Mouse (Mus musculus) testis, postnatal 14 days (tissue): ENCODE results near the gene Pde4d.
A peak's percentile ranks its signal among the peaks of the same experiment; 100 is the strongest.

Experiments
- DNase-seq: peaks from one replicate; pipeline ENCODE4 v3.0.0; 2021; ENCODE audit warnings: low spot score

The Pde4d gene

DNA sequence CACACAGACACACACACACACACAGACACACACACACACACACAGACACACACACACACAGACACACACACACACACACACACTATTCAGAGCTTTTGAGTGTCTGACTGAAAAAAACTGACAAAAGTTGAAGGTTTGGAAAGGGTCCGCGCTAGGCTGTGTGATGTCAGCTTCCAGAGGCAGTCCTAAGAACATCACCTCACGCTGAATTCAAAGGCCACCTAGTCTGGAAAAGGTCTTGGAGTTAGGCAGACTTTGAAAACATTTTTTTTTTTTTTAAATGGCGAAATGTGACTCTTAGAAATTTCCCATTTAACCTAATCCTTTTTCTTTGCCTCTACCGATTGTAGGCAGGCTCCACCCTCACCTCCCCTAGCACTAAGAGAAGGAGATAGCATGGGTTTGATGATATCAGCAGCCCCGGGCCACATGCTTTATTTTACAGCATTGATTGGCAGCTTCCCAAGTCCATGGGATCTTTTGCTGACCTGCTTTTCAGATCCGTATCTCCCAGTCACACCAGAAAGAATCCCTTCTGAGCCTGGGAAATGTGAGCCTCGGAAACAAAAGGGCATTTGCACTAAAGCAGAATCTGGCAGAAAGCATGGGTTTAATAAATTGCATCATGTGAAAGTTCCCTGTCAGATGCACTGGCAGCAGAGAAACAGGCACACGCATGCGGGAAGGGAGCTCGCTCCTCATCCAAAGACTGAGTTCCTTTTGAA, 1373.7 kb downstream of the Pde4d start:
- DNase-seq: peak; percentile 5

DNA sequence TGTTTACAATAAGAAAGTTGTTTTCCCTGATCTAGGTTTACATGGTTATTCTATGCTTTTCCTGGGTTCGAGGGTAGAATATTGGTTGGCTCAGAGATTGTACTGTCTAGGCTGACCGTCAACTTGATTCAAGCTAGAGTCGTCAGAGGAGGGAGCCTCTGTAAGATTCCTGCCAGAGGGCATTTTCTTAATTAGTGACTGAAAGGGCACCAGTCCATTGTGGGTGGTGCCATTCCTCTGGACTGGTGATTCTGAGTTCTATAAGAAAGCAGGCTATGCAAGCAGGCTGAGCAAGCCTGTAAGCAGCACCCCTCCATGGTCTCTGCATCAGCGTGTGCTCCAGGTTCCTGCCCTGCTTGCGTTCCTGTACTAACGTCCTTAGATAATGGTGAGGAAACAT, 1376.1 kb downstream of the Pde4d start:
- DNase-seq: no peak

DNA sequence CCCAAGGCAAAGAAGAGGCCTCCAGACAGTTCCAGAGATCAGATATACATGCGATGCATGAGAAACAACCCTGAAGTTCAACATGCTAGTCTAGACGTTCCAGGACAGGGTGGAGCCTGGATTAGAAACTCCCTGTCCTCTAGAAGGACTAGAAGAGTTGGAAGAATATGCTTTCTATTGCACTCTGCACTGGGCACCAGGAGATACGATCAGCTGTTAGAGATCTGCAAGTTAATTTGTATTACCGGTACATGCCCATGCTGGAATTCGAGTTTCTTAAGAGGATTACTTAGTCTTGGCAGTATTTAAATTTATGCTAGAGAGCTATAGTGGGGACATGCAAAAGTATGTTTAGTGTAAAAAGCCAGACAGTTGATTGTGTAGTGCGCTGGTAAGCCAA, 1377.6 kb downstream of the Pde4d start:
- DNase-seq: no peak

DNA sequence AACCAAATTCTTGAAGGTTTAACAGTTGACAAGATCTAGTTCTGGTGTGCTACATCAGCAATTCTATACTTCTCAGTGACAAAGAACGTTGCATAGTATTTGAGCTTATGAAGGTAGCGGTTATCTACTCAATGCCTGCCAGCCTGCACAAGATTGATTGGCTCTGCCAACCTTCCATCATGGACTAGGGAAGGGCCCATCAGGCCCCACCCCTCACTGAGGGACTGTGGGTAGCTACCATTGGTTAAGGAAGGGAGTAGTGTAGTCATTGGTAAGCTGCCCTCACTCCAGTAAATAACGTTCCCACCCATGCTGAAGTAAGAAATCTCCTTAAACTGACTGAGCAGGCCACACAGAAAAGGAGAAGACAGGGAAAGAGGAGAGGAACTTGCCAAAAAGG, 1378.2 kb downstream of the Pde4d start:
- peak; percentile 72 for DNase-seq

DNA sequence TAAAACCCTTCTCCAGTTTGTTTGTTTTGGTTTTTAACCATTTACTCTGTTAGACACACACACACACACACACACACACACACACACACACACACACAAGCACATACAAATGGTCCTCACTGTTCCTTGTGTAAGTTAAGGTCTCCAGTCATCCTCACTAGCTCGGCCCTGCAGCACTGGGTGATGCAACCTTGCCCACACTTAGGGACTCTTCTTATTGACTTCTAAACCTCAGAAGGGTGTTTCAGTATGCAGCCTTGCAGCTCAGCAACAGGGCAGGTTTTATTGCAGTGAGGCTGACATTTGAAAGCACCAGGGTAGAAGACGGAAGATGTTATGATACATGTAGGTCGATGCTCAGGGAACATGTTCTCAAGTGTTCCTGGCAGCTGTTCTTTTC, 1379.7 kb downstream of the Pde4d start:
- DNase-seq: no peak

DNA sequence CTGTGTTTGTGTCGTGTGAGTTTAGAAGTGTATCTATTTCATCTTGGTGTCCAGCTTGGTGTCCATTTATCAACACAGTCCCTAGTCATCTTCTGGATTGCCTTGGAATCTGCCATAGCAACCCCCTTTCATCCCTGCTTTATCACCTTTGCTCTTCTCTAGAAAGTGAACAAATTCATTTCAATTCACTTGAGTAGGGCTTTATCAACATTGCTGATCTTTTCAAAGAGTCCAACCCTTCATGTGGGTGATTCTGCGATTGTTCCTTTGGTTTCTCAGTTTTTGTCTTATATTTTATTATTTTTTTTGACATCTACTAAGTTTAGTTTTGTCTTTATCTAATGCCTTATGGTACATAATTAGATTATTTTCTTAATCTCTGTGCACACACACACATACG, 1385.2 kb downstream of the Pde4d start:
- no peak for DNase-seq

DNA sequence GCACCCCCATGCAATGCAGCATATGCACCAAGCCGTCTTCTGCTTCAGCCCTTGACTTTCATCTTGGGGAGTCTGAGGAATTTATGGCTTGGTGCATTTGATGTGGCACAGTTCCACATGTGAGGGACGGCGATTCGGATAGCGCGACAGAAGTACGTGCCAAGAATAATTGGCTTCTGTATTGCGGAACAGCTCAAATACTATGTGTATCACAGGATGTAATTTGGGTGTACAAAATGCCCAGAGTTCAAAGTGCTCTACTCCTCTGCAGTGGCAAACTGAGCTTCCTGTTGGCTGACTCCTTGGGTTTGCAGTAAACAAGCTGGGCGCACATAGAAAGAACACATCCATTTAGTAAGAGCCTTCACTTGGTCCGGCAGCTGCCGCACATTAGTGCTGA, 1387.7 kb downstream of the Pde4d start:
- no peak for DNase-seq

DNA sequence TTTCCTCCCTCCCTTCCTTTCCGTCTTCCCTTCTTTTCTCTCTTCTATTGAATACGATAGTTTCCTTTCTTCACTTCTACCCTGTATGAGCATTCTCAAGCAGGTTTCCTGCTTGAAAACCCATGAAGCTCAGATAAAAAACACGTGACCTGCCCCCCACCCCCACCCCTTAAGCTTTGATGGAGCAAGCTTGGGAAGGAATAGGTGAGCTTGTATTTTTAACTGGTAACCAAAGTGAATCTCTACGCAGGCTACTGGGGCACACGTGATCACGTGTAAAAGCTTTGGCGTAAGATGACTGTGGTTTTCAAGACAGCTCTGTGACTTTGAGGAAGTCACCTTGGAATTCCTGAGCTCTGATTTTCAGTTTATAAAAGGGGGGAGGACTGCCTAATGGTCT, 1388.2 kb downstream of the Pde4d start:
- DNase-seq: no peak

DNA sequence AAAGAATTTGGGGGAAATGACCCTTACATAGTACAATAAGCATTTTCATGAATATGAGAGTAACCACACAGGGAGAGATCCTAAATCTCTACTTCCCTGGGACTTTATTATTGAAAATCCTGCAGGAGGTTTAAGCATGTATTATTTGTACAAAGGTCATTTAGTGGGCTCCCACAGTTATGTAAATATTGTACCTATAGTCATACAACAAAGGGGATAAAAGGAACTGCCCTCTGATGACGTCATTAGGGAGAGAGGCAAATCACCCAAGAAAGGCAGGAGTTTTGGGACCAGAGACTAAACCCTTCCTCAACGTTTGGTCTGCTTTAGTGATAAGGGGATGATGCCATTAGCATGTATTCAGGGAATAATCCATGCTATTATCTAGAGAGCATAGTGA, 1390.5 kb downstream of the Pde4d start:
- DNase-seq: no peak

DNA sequence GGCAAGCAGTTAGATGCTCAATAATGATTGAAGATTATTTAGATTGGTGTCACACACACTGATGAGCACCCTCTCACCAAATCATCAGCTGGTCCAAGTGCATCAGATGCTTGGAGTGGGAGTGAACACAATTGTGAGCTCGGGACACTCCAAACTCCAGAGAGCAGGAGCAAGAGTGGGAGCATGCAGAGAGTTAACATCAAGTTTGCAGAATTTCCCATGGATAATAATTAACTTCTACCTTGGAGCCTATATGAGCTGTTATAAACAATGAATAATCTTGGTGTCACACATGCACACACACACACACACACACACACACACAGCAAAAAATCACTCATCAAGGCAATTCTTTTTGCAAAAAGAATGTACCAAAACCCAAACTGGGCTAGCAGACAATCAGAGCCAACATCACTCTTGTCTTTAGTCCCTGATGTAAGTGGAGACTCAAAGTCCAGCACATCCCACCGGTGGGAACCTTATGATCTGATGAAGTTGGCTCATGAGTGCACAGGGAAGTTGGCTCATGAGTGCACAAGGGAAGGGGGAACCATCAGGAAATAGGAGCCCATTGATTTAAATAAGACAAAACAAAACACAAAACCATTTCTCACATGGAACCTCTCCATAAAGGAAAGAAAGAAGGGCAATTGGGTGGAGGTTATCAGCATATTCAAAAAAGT, 1391.5 kb downstream of the Pde4d start:
- no peak for DNase-seq

DNA sequence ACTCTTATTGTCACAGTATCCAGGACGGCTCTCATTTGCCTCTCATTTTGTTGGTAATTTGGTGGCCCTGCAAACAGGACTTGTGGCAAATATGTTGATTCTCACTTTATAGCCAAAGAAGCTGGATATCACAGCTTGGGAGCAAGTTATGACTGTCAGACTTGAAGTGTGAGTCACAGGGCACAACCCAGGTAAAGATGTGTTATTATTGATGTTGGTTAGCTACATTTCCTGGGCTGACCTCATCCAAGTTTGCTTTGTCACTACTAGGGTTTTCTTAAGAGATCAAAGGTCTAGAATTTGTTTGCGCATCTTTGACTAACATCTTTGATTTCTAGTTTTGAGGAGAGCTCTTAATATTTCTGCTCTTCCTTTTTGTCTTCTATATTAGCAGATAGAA, 1393.2 kb downstream of the Pde4d start:
- DNase-seq: no peak

DNA sequence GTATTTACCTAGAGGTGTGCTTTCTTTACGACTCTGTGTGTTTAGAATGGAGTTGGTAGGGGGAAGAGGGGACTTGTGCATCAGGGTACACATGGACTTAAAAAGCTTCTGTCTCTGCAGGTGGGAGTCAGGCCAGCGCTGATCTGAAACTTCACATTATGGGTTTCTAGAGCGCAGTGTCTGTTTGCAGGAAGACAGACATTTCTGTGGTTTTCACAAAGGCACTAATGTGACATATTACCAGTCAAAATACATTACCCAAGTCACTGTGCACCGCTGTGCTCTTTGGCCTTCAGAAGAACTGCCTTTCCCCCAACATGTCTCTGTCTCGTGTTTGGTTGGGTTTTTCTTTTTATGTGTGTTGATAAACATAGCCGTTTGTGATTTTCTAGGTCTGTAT, 1395.1 kb downstream of the Pde4d start:
- no peak for DNase-seq

DNA sequence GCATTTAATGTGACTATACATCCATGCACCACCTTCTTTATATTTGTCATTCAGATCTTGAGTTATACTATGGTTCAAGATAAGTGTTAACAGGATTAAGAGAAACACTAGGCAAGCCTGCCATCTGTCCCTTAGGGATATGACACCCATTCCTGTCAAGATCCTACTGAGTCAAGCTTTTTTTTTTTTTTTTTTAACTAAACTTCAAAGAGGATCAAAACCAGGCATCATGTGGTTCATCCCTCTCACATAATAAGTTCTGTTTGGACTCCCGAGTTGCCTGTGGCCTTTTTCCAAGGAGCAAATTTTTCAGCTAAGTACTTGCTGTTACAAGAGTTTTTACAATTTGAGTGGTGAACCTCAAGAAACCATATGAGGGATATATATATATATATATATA, 1414.1 kb downstream of the Pde4d start:
- DNase-seq: no peak

DNA sequence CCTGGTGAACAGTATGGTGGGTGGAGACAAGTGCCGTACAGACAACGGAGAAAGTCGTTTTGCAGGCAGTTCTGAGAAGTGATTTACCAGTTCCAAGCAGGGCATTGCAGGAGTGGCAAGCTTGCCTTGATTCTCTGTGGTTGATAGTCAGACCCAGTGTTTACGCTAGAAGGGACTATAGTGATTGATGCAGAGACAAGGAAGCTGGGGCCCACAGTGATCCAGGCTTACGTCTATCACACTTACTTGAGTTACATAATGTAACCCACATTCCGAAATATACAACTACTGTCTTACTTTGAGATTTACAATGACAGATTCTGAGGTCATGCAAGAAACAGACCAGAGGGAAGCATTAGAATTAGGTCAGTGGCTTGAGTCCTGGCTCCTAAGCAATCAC, 1414.6 kb downstream of the Pde4d start:
- DNase-seq: no peak

DNA sequence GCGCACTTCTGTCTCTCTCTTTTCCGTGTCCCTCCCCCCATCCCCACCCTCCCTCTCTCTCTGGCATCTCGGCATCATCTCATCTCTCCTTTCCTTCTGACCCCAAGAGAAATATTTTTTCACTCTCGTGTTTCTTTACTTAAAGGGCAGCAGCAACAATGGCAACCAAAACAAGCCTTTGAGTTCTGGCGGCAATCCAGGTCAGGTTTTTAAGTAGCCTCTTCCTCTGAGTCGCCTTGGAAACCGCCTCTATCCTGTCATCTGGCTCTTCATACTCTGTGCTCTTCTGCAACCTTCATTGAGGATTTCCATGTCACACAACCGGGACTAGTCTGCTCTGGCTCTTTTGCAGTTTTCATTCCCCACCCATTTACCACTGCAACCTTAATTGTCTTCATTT, 1430.6 kb downstream of the Pde4d start:
- no peak for DNase-seq

DNA sequence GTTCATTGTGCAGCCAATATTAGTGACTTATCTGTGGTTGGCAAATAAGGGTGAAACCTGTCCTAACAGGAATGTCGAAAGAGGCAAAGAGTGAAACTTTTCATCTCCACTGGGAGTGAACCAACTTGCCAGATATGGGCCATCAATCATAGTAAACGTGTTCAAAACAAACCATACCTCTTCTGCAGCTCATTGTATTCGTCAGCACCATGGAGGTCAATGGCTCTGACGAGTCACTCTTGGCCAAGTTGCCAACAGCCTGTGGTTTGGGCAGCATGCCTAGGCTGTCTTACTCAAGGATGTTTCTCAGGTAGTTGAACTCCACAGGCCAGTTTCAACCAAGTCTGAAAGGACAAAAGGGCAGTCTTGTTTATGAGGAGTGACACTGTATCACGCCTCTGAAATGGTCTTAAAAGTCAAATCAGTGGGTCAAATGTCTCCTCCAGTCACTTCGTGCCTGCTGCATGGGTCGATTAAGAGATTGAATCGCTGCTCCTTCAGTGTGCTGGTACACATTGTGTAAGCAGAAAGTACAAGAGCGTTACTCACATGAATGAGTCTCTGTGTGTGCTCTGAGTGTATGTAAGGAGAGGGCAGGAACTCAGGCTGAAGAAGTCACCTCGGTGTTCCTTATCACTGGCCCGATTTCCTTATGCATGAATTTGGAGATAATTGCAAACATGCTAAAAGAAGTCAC, 1431.6 kb downstream of the Pde4d start:
- no peak for DNase-seq

DNA sequence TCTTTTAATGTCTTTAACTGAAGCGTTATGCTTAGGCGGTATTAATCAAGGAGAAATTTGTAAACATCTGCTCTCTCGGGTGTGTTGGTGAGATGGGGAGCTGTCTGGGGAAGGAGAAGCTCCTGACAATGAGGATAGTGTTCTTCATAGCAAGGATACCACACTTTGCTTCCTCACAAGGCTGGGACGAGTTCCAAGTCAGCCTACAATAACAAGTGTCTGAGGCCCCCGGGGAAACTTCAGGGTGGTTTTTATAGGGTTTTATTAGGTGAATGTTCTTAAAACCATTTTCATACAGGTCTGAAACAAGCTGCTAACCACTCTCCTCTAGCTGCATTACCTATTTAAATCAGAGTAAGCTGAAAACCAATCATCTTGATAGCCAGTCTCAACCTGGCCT, 1433.9 kb downstream of the Pde4d start:
- no peak for DNase-seq

DNA sequence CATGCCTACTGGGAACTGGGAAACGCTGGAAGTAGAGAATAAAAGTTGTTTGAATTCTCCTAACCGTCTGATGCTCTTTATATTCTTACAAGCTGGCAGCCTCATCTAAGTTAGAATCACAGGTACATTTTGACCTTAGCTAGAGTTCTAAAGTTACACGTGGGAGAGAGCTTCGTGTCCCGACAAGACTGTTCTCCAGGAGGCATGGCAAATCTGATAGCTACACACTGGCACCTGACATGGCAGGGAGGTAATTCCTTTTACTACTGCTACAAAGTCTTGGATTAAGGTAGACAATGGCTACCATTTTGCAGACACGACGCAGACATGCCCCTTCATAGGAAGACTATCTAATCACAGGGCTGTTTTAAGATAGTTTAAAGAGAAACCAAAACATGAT, 1435.1 kb downstream of the Pde4d start:
- no peak for DNase-seq

DNA sequence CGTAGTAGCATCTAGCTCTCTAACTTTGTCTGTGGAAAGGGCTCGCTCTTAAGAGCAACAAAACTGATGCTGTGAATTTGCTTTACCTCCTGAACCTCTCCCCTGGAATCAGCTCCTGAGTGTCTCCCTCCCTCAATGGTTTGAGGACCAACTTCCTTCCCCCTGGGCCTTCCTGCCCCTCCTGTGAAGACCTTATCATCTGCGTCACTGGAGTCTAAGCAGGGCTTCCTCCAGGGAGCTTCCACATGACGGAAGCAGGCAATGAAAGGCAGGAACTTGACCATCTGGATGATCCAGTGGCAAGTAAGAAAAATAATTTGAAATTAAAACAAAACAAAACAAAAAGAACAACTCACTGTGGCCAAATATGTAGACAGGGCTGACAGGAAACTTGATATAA, 1438.5 kb downstream of the Pde4d start:
- no peak for DNase-seq

DNA sequence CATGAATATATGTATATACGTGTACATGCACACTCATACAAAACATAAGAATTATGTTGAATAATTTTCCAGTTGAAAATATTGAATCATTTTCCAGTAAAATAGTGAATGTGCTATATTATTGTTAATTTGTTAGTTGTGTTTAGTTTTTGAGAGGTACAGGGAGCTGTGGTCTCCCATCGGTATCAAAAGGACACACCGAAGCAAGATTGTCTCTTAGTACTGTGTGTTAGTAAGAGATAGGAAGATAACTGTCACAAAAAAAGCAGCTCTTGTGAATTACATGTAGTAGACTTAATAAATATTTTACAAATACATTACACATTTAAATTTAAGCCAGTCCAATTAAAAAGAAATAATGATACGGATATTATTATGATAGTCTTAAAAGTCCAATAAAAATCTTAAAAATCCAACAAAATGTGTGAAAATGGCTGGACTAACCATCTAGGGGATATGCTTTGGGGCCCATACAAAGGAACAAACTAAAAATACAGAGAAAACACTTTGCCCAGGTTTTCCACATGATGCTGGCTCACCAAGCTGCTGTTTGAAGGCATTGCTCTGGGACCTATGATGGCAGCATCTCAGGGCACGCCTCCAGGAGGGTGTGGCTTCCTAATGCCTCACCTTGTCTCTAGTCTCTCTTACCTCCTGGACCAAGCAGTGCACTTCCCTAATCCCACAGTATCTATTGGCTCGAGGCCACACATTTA, 1441.6 kb downstream of the Pde4d start:
- no peak for DNase-seq

DNA sequence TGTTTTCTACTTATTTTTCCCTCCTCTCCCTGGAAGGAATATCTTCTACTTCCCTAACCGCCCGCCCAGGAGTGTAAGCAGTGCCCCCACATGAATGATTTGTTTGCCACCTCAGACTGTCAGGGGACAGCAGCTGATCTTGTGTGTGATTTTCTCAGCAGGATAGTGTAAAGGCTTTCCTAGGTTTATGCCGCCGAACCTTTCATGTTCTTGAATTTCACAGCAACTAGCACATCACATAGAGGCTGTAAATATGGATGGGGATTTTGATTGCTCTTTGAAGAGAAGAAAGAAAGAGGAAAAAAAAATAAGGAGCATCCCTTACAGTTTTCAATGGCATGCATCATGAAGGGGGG, 1442.1 kb downstream of the Pde4d start:
- no peak for DNase-seq

DNA sequence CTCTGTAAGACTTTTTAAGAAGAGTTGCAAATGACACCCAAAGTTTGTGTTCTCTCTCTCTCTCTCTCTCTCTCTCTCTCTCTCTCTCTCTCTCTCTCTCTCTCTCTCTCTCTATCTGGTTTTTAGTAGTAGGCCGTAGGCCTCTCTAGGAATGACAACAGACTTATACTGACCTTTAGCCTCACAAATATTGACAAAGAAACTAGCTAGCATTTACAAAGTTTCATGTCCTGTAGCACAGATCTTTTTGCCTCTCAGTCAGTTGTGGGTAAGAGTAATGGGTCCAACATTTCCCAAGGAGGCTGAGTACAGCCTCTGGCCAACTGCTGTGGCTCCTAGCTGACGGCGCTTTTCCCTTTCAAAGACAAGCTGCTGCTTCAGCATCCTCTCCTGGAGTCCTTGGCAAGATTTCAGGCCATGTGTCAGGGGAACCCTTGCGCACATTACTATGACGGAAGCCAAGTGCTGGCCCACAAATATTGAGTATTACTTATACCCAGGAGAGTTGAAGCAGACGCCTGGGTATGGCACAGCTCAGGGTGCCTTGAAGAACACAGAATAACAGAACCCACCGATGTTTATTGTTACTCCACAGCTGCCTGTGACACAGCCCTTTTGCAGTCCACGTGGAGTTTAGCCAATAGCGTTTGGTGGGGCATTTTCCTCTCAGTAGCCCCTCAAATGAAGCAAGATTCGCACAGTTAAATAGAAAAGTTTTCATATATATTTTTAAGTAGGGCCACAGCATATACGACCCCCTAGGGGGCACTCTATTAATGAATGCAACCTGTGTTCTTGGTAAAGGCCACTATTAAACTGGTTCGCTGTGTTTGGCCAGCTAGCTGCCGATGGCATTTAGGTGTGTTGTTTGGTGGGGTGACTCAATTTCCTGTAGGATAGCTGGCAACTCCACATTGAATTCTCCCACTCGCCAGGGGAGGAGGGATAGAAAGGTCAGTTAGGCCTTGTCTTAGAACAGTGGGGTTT, 1450.0 kb downstream of the Pde4d start:
- DNase-seq: no peak
